Mouse (Mus musculus) v-Abl transformed pro-B cells (cell line): ENCODE data around the gene Mrm1.

Source experiments
- in situ Hi-C, 2 experiments: fragments of 400-800 bp; cut with MboI; formaldehyde crosslinking; loops; one replicate each; pipeline ENCODE4 v1.15.1; 2025; ENCODE audit not compliant: unreplicated experiment in 2 of 2

Gene Mrm1

GRCm38 (mm10) chr11:84818085-84818960 is 992 bp downstream of the Mrm1 start:
- in situ Hi-C loops: loop anchor here (5.0 to 10.0 kb wide), 5 partner anchors 99 to 1034 kb away; partner anchors contain the start of gene Znhit3 (in 1 of the 2)

GRCm38 (mm10) chr11:84817362-84817761 is 2.0 kb downstream of the Mrm1 start:
- in situ Hi-C loops: loop anchor here (5.0 to 10.0 kb wide), 5 partner anchors 100 to 1033 kb away; partner anchors contain the start of gene Znhit3 (in 1 of the 2)

- in situ Hi-C loops: loop anchor here (10.0 kb wide), 3 partner anchors 669 to 1029 kb away; no protein-coding TSS in a partner anchor
Measured at GRCm38 (mm10) chr11:84813724-84814510, 5.4 kb downstream of the Mrm1 start.

- in situ Hi-C loops: no loop called here
Measured at GRCm38 (mm10) chr11:84804373-84804772, 14.9 kb downstream of the Mrm1 start.

- in situ Hi-C loops: loop anchor here (5.0 kb wide), 3 partner anchors 365 to 535 kb away; no protein-coding TSS in a partner anchor
Measured at GRCm38 (mm10) chr11:84797627-84798353, 21.5 kb downstream of the Mrm1 start.

GRCm38 (mm10) chr11:84797026-84797425 is 22.3 kb downstream of the Mrm1 start:
- in situ Hi-C loops: loop anchor here (5.0 kb wide), 3 partner anchors 365 to 535 kb away; no protein-coding TSS in a partner anchor

GRCm38 (mm10) chr11:84794496-84795113 is 24.7 kb downstream of the Mrm1 start:
- in situ Hi-C loops: loop anchor here (5.0 kb wide), 3 partner anchors 362 to 532 kb away; no protein-coding TSS in a partner anchor

- in situ Hi-C loops: no loop called here
Measured at GRCm38 (mm10) chr11:84793545-84793944, 25.8 kb downstream of the Mrm1 start.

- in situ Hi-C loops: no loop called here
Measured at GRCm38 (mm10) chr11:84790383-84790782, 28.9 kb downstream of the Mrm1 start.

- in situ Hi-C loops: no loop called here
Measured at GRCm38 (mm10) chr11:84780143-84780870, 39.0 kb downstream of the Mrm1 start.

- in situ Hi-C loops: no loop called here
Measured at GRCm38 (mm10) chr11:84775560-84775959, 43.8 kb downstream of the Mrm1 start.

GRCm38 (mm10) chr11:84774870-84775514 is 44.3 kb downstream of the Mrm1 start:
- in situ Hi-C loops: no loop called here

- in situ Hi-C loops: no loop called here
Measured at GRCm38 (mm10) chr11:84767898-84768297, 51.4 kb downstream of the Mrm1 start.

GRCm38 (mm10) chr11:84765125-84765524 is 54.2 kb downstream of the Mrm1 start:
- in situ Hi-C loops: no loop called here

GRCm38 (mm10) chr11:84764527-84764961 is 54.8 kb downstream of the Mrm1 start:
- in situ Hi-C loops: no loop called here

GRCm38 (mm10) chr11:84764116-84764515 is 55.2 kb downstream of the Mrm1 start:
- in situ Hi-C loops: no loop called here
